Mouse (Mus musculus): Measurements from ENCODE around the gene Prr13.

DNA sequence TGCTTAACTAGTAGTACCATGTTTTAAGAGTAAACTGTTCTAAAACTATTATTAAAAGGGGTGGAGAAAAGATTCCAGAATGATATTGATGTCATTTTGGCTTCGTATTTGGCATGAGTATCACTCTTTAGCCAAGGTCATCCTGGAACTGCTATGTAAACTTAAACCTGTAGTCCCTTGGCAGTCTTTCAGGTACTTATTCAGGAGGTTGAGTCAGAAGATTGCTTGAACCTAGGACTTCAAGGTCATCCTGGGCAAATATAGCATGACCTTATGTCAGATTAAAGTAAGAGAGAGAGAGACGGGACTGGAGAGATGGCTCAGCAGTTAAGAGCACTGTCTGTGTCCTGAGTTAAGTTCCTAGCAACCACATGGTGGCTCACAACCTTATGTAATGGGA, 34.2 kb upstream of the Prr13 start:
- no peak for TF ChIP-seq POLR2A (IDR thresholded peaks at IDR 0.05; ENCODE audit: control insufficient read depth, low read depth, low read length)
- no peak for TF ChIP-seq CTCF (IDR thresholded peaks at IDR 0.05; ENCODE audit: control insufficient read depth, insufficient read depth, insufficient replicate concordance, low read depth, low read length)

Data from testis, adult 2 months (tissue).